Mouse (Mus musculus) midbrain, embryonic 11.5 days (tissue): ENCODE results near the gene Nkx2-5. TPM values are rescaled to one million over a fixed set of nuclear protein-coding genes. Genes with fewer than 3 reads are reported as not detected.

Source experiments
- ATAC-seq: fragments of 200-750 bp; cut with Nextera tagmentation; 2 replicates; pipeline ENCODE4 v1.8.0; 2017; ENCODE audit warnings: moderate TSS enrichment, moderate library complexity; ENCODE audit not compliant: low FRiP score
- DNase-seq: peaks from one replicate; pipeline ENCODE4 v3.0.0; 2015; ENCODE audit warnings: low spot score; ENCODE audit errors: missing footprints
- H3K27ac ChIP-seq: fragments of 300-500 bp; sonication (generic); 2 replicates; pipeline ENCODE4 v1.5.1; 2014; ENCODE audit warnings: low read depth, low read length
- H3K27me3 ChIP-seq: fragments of 300-500 bp; sonication (generic); 2 replicates; pipeline ENCODE4 v1.6.1; 2014; ENCODE audit warnings: mild to moderate bottlenecking, low read length, moderate library complexity, mixed read lengths; ENCODE audit not compliant: control insufficient read depth, insufficient read depth
- H3K36me3 ChIP-seq: fragments of 300-500 bp; sonication (generic); 2 replicates; pipeline ENCODE4 v1.6.1; 2014; ENCODE audit warnings: mild to moderate bottlenecking, low read length, moderate library complexity, mixed read lengths; ENCODE audit not compliant: control insufficient read depth, insufficient read depth
- H3K4me1 ChIP-seq: fragments of 300-500 bp; sonication (generic); 2 replicates; pipeline ENCODE4 v1.6.1; 2014; ENCODE audit warnings: low read length; ENCODE audit not compliant: control insufficient read depth, insufficient read depth
- H3K4me2 ChIP-seq: fragments of 300-500 bp; sonication (generic); 2 replicates; pipeline ENCODE4 v1.6.1; 2014; ENCODE audit warnings: mild to moderate bottlenecking, moderate library complexity
- H3K4me3 ChIP-seq: fragments of 300-500 bp; sonication (generic); 2 replicates; pipeline ENCODE4 v1.5.1; 2014; ENCODE audit warnings: low read depth, low read length
- H3K9ac ChIP-seq: fragments of 300-500 bp; sonication (generic); 2 replicates; pipeline ENCODE4 v1.6.1; 2014; ENCODE audit warnings: low read length
- H3K9me3 ChIP-seq: fragments of 300-500 bp; sonication (generic); 2 replicates; pipeline ENCODE4 v1.6.1; 2016; ENCODE audit warnings: low read length; ENCODE audit not compliant: control insufficient read depth
- WGBS: fragments of 180-500 bp; shearing (Covaris S2); extraction: QIAGEN DNeasy Blood & Tissue Kit; methylation state at CpG from one replicate; pipeline ENCODE4 v1.1.7; 2014; 5-methylcytosine and 5-hydroxymethylcytosine counted together
- polyA plus RNA-seq: library from polyadenylated mRNA; unstranded; fragments of >200 nt; fragmentation: Nextera tagmentation; extraction: Ambion mirVana; gene quantifications from 2 replicates; pipeline ENCODE4 v1.2.1, GENCODE M21; 2014

The Nkx2-5 gene
- polyA plus RNA-seq, 1 experiment from 2014 or later: not detected

- H3K27ac ChIP-seq: no peak overlapping the region
- no peaks in the 10 kb centered on the region for H3K4me1 ChIP-seq
- no peak overlapping the region for H3K9ac ChIP-seq
- no peaks in the 10 kb centered on the region for H3K9me3 ChIP-seq
- H3K36me3 ChIP-seq: no peaks in the 10 kb centered on the region; the same call in 1 of the 2 replicates
- H3K27me3 ChIP-seq: peaks cover 2% of the 10 kb centered on the region; the same call in 1 of the 2 replicates
- H3K4me2 ChIP-seq: no peak overlapping the region
- no peak for DNase-seq
- 89% methylated on average over 1 of the region's 1 CpGs for WGBS
- ATAC-seq: no peak
- H3K4me3 ChIP-seq: no peak overlapping the region
Measured at GRCm38 (mm10) chr17:26882706-26883105, 37.9 kb upstream of the Nkx2-5 start.

DNA sequence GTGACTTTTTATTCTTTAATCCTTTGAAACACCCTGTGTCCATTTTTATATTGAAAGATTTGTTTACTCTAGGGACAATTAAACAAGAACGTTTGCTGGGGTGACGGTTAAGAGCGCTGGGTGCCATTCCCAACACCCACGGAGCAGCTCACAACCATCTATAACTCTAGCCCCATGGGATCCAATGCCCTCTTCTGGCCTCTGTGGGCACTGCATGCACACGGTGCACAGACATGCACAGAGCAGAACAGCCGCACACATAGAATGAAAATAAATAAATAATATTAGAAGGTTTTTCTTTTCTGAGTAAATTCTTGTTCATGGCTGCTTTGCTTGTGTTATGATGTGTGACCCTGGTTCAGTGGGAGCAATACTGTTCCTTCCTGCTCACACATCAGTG lies 34.4 kb upstream of the Nkx2-5 start:
- H3K4me1 ChIP-seq: no peaks in the 10 kb centered on the region
- no peak for ATAC-seq

GRCm38 (mm10) chr17:26877927-26878326 lies 33.1 kb upstream of the Nkx2-5 start:
- H3K27me3 ChIP-seq: no peaks in the 10 kb centered on the region
- H3K36me3 ChIP-seq: no peaks in the 10 kb centered on the region; the same call in 1 of the 2 replicates
- WGBS: 86% methylated on average over 7 of the region's 7 CpGs
- H3K27ac ChIP-seq: no peak overlapping the region
- DNase-seq (no peak), ATAC-seq (no peak)
- no peak overlapping the region for H3K4me3 ChIP-seq
- no peaks in the 10 kb centered on the region for H3K9me3 ChIP-seq
- H3K4me1 ChIP-seq: no peaks in the 10 kb centered on the region
- no peak overlapping the region for H3K9ac ChIP-seq
- H3K4me2 ChIP-seq: no peak overlapping the region

More for the DNA sequence above, 34.4 kb upstream of the Nkx2-5 start:
- Histone ChIP-seq H3K36me3 (no peaks in the 10 kb centered on the region; the same call in 1 of the 2 replicates), H3K9me3 (no peaks in the 10 kb centered on the region), H3K27ac (no peak overlapping the region), H3K27me3 (no peaks in the 10 kb centered on the region), H3K4me2 (no peak overlapping the region), H3K9ac (no peak overlapping the region), H3K4me3 (no peak overlapping the region)
- WGBS: 89% methylated on average over 6 of the region's 6 CpGs
- DNase-seq: no peak

DNA sequence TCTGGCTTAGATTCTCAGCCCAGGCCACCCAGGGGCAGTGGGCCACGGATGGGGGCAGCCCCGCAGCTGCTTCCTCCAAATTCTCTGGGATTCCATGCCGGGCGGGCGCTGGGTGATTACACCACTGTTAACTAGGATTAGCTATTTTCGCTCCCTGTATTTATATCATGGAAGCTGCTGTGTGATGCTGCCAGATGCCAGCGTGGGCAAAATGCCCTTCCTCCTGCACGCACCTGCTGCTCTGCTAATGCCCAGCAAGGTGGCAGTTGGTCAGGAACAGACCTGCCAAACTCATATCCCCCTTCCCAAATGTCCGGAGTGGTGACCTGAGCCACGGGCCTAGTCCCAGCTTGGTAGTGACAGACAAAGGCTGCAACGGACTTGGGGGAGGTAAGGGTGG lies 29.7 kb upstream of the Nkx2-5 start:
- Histone ChIP-seq H3K27me3 (no peaks in the 10 kb centered on the region), H3K27ac (no peak overlapping the region), H3K36me3 (no peaks in the 10 kb centered on the region), H3K4me2 (no peak overlapping the region), H3K9me3 (no peaks in the 10 kb centered on the region), H3K4me1 (no peaks in the 10 kb centered on the region), H3K4me3 (no peak overlapping the region), H3K9ac (no peak overlapping the region)
- no peak for ATAC-seq
- no peak for DNase-seq
- 71% methylated on average over 11 of the region's 11 CpGs for WGBS

- Histone ChIP-seq H3K27me3 (no peaks in the 10 kb centered on the region), H3K9ac (no peak overlapping the region), H3K4me3 (no peak overlapping the region), H3K9me3 (no peaks in the 10 kb centered on the region), H3K4me2 (no peak overlapping the region), H3K36me3 (no peaks in the 10 kb centered on the region), H3K4me1 (no peaks in the 10 kb centered on the region), H3K27ac (no peak overlapping the region)
- 75% methylated on average over 8 of the region's 8 CpGs for WGBS
- ATAC-seq: no peak
- DNase-seq: no peak
Measured at GRCm38 (mm10) chr17:26873502-26873901, 28.7 kb upstream of the Nkx2-5 start.

DNA sequence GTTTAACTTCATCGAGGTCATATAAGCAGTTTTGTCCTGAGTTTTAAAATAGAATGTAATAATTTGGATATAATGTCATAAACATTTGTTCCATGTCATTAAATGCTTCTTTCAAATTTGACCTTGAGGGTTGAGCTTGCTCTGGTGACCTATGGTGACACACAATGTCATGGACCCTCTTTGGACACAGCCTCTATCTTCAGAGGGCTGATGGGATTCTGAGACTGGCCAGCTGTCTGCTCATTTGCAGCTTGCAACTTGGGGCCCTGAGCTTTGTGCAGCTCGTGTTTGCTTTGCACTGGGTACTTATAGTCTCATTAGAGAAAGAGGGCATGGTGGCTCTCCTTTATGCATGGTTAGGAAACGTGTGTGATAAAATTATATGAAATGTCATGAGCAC lies 28.1 kb upstream of the Nkx2-5 start:
- no peak overlapping the region for H3K9ac ChIP-seq

DNA sequence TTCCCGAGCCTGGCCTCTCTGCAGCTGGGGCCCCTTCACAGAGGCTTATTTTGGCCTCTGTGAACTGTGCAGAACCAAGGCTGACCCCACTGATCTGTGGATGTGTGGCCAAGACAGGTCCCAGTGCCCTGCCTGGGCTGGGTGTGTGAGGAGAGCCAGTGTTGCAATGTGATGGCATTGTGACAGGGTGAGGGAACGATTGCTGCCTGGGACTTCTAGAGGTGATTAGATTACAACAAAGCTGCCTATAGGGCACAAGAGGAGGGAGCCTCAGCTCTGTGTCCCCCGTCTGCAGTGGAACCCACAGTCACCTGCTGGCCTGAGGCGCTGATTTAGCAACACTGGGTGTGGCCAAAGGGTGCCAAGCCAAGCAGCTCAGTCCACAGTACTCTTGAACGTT lies 23.9 kb upstream of the Nkx2-5 start:
- ATAC-seq: no peak
- WGBS: 35% methylated on average over 5 of the region's 5 CpGs
- DNase-seq: no peak
- H3K9me3 ChIP-seq: no peaks in the 10 kb centered on the region
- H3K36me3 ChIP-seq: no peaks in the 10 kb centered on the region
- H3K4me3 ChIP-seq: no peak overlapping the region
- no peak overlapping the region for H3K27ac ChIP-seq
- H3K4me1 ChIP-seq: no peaks in the 10 kb centered on the region
- no peaks in the 10 kb centered on the region for H3K27me3 ChIP-seq
- H3K4me2 ChIP-seq: no peak overlapping the region
- H3K9ac ChIP-seq: no peak overlapping the region

More for the DNA sequence above, 28.1 kb upstream of the Nkx2-5 start:
- Histone ChIP-seq H3K4me3 (no peak overlapping the region), H3K4me1 (no peaks in the 10 kb centered on the region), H3K4me2 (no peak overlapping the region), H3K36me3 (no peaks in the 10 kb centered on the region), H3K9me3 (no peaks in the 10 kb centered on the region), H3K27ac (no peak overlapping the region), H3K27me3 (no peaks in the 10 kb centered on the region)
- DNase-seq (no peak), ATAC-seq (no peak)
- WGBS: 80% methylated on average over 3 of the region's 3 CpGs

GRCm38 (mm10) chr17:26865156-26865555 lies 20.3 kb upstream of the Nkx2-5 start:
- no peaks in the 10 kb centered on the region; the same call in 1 of the 2 replicates for H3K27me3 ChIP-seq
- no peak for DNase-seq
- no peaks in the 10 kb centered on the region for H3K36me3 ChIP-seq
- peaks cover 3% of the 10 kb centered on the region; the same call in 1 of the 2 replicates for H3K9me3 ChIP-seq
- H3K9ac ChIP-seq: no peak overlapping the region
- H3K4me1 ChIP-seq: no peaks in the 10 kb centered on the region
- no peak overlapping the region for H3K4me3 ChIP-seq
- no peak for ATAC-seq
- H3K27ac ChIP-seq: no peak overlapping the region
- WGBS: 70% methylated on average over 6 of the region's 6 CpGs
- no peak overlapping the region for H3K4me2 ChIP-seq

DNA sequence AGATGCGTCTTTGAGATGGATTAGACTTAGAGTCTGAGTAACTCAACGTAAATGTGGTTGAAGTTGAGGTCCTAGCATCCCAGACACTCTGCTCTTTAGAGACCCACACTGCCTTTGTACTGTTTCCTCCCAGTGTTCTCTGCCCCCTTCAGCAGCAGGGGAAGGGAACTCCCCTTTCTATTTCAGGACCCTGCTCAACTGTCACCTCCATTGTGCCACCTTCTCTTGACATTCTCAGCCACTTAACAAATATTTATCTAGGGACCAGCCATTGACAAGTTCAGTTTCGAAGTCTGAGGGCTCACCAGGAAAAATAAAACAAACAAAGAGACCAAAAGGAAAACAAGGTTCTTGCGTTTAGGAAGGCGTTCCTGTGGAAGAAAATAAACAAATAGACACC lies 19.5 kb upstream of the Nkx2-5 start:
- no peak overlapping the region for H3K9ac ChIP-seq
- ATAC-seq (no peak), DNase-seq (no peak)
- no peak overlapping the region for H3K4me3 ChIP-seq
- H3K36me3 ChIP-seq: no peaks in the 10 kb centered on the region
- H3K9me3 ChIP-seq: peaks cover 3% of the 10 kb centered on the region; the same call in 1 of the 2 replicates
- no peaks in the 10 kb centered on the region for H3K4me1 ChIP-seq
- H3K27ac ChIP-seq: no peak overlapping the region
- WGBS: 68% methylated on average over 5 of the region's 5 CpGs
- H3K27me3 ChIP-seq: no peaks in the 10 kb centered on the region; the same call in 1 of the 2 replicates
- no peak overlapping the region for H3K4me2 ChIP-seq
